Mouse (Mus musculus): ENCODE results near the gene Xiap. TPM values are rescaled to one million over a fixed set of nuclear protein-coding genes. Genes with fewer than 3 reads are reported as not detected.

The Xiap gene
- polyA plus RNA-seq, 1 experiment from 2014 or later = 16.9 TPM

GRCm38 (mm10) chrX:42057873-42058272 is 1.6 kb upstream of the Xiap start:
- no peaks in the 10 kb centered on the region for H3K9me3 ChIP-seq (ENCODE audit: control insufficient read depth, low read length)
- no peak overlapping the region for H3K9ac ChIP-seq (ENCODE audit: low read length)
- no peak for ATAC-seq (ENCODE audit: insufficient number of reproducible peaks, insufficient read depth, low FRiP score, low read depth)
- 58% methylated on average over 4 of the region's 4 CpGs for WGBS
- H3K36me3 ChIP-seq (ENCODE audit: control insufficient read depth, insufficient read depth, low read length) = no peaks in the 10 kb centered on the region
- H3K4me3 ChIP-seq (ENCODE audit: control insufficient read depth in 1 of 2, insufficient read depth in 1 of 2, low read depth in 1 of 2, low read length in 2 of 2) = no peak overlapping the region
- H3K4me2 ChIP-seq (ENCODE audit: low read length) = no peak overlapping the region
- H3K4me1 ChIP-seq (ENCODE audit: control insufficient read depth in 2 of 2, insufficient read depth in 2 of 2, low read length in 2 of 2) = no peaks in the 10 kb centered on the region
- H3K27ac ChIP-seq (replicated peaks in 1 of 2; ENCODE audit: control insufficient read depth in 1 of 2, insufficient read depth in 1 of 2, low read depth in 2 of 2, low read length in 2 of 2) = 0 out of 4 replicates have a peak overlapping the region, but pooled peaks of 1 of the 2 experiments have one; percentile 28
- H3K27me3 ChIP-seq (ENCODE audit: control insufficient read depth, insufficient read depth, low read length) = no peaks in the 10 kb centered on the region

- ATAC-seq (ENCODE audit: insufficient number of reproducible peaks, insufficient read depth, low FRiP score, low read depth) = no peak
- WGBS = 70% methylated on average over 1 of the region's 1 CpGs
- no peaks in the 10 kb centered on the region for H3K9me3 ChIP-seq (ENCODE audit: control insufficient read depth, low read length)
- H3K4me1 ChIP-seq (ENCODE audit: control insufficient read depth in 2 of 2, insufficient read depth in 2 of 2, low read length in 2 of 2) = no peaks in the 10 kb centered on the region
- no peaks in the 10 kb centered on the region for H3K27me3 ChIP-seq (ENCODE audit: control insufficient read depth, insufficient read depth, low read length)
- H3K4me2 ChIP-seq (ENCODE audit: low read length) = no peak overlapping the region
- H3K27ac ChIP-seq (replicated peaks in 1 of 2; ENCODE audit: control insufficient read depth in 1 of 2, insufficient read depth in 1 of 2, low read depth in 2 of 2, low read length in 2 of 2) = no peak overlapping the region
- no peak overlapping the region for H3K9ac ChIP-seq (ENCODE audit: low read length)
- no peaks in the 10 kb centered on the region for H3K36me3 ChIP-seq (ENCODE audit: control insufficient read depth, insufficient read depth, low read length)
- H3K4me3 ChIP-seq (ENCODE audit: control insufficient read depth in 1 of 2, insufficient read depth in 1 of 2, low read depth in 1 of 2, low read length in 2 of 2) = no peak overlapping the region
Observed at GRCm38 (mm10) chrX:42063621-42064020, 4.1 kb downstream of the Xiap start.

- Histone ChIP-seq H3K27me3 (ENCODE audit: control insufficient read depth, insufficient read depth, low read length) (no peaks in the 10 kb centered on the region), H3K9ac (ENCODE audit: low read length) (no peak overlapping the region)
- ATAC-seq (ENCODE audit: insufficient number of reproducible peaks, insufficient read depth, low FRiP score, low read depth) = no peak
Observed at GRCm38 (mm10) chrX:42065086-42065485, 5.6 kb downstream of the Xiap start.

GRCm38 (mm10) chrX:42066771-42067170 is 7.3 kb downstream of the Xiap start:
- H3K4me3 ChIP-seq (ENCODE audit: control insufficient read depth in 1 of 2, insufficient read depth in 1 of 2, low read depth in 1 of 2, low read length in 2 of 2) = no peak overlapping the region
- H3K9ac ChIP-seq (ENCODE audit: low read length) = no peak overlapping the region
- no peak for ATAC-seq (ENCODE audit: insufficient number of reproducible peaks, insufficient read depth, low FRiP score, low read depth)
- H3K27ac ChIP-seq (replicated peaks in 1 of 2; ENCODE audit: control insufficient read depth in 1 of 2, insufficient read depth in 1 of 2, low read depth in 2 of 2, low read length in 2 of 2) = no peak overlapping the region
- no peaks in the 10 kb centered on the region for H3K36me3 ChIP-seq (ENCODE audit: control insufficient read depth, insufficient read depth, low read length)
- no peaks in the 10 kb centered on the region for H3K27me3 ChIP-seq (ENCODE audit: control insufficient read depth, insufficient read depth, low read length)
- H3K4me2 ChIP-seq (ENCODE audit: low read length) = no peak overlapping the region
- H3K4me1 ChIP-seq (ENCODE audit: control insufficient read depth in 2 of 2, insufficient read depth in 2 of 2, low read length in 2 of 2) = 0 out of 4 replicates have a peak, but pooled peaks cover 0 to 5% of the 10 kb centered on the region in 2 experiments
- no peaks in the 10 kb centered on the region for H3K9me3 ChIP-seq (ENCODE audit: control insufficient read depth, low read length)
- WGBS = 76% methylated on average over 1 of the region's 1 CpGs

More at GRCm38 (mm10) chrX:42065086-42065485, 5.6 kb downstream of the Xiap start:
- Histone ChIP-seq H3K9me3 (ENCODE audit: control insufficient read depth, low read length) (no peaks in the 10 kb centered on the region), H3K4me1 (ENCODE audit: control insufficient read depth in 2 of 2, insufficient read depth in 2 of 2, low read length in 2 of 2) (no peaks in the 10 kb centered on the region), H3K27ac (replicated peaks in 1 of 2; ENCODE audit: control insufficient read depth in 1 of 2, insufficient read depth in 1 of 2, low read depth in 2 of 2, low read length in 2 of 2) (no peak overlapping the region), H3K4me3 (ENCODE audit: control insufficient read depth in 1 of 2, insufficient read depth in 1 of 2, low read depth in 1 of 2, low read length in 2 of 2) (no peak overlapping the region), H3K4me2 (ENCODE audit: low read length) (no peak overlapping the region), H3K36me3 (ENCODE audit: control insufficient read depth, insufficient read depth, low read length) (no peaks in the 10 kb centered on the region)
- WGBS = 77% methylated on average over 6 of the region's 6 CpGs

GRCm38 (mm10) chrX:42067791-42068200 is 8.3 kb downstream of the Xiap start:
- 24% methylated on average over 21 of the region's 27 CpGs for WGBS
- Histone ChIP-seq H3K4me2 (ENCODE audit: low read length) (peak overlapping the region; percentile 60), H3K27ac (replicated peaks in 1 of 2; ENCODE audit: control insufficient read depth in 1 of 2, insufficient read depth in 1 of 2, low read depth in 2 of 2, low read length in 2 of 2) (peak overlapping the region; percentile 92 to 94), H3K36me3 (ENCODE audit: control insufficient read depth, insufficient read depth, low read length) (no peaks in the 10 kb centered on the region), H3K9ac (ENCODE audit: low read length) (peak overlapping the region; percentile 74), H3K4me1 (ENCODE audit: control insufficient read depth in 2 of 2, insufficient read depth in 2 of 2, low read length in 2 of 2) (0 out of 4 replicates have a peak, but pooled peaks cover 0 to 5% of the 10 kb centered on the region in 2 experiments), H3K27me3 (ENCODE audit: control insufficient read depth, insufficient read depth, low read length) (no peaks in the 10 kb centered on the region), H3K4me3 (ENCODE audit: control insufficient read depth in 1 of 2, insufficient read depth in 1 of 2, low read depth in 1 of 2, low read length in 2 of 2) (peak overlapping the region; percentile 46 to 63), H3K9me3 (ENCODE audit: control insufficient read depth, low read length) (no peaks in the 10 kb centered on the region)
- peak; percentile 80 for ATAC-seq (ENCODE audit: insufficient number of reproducible peaks, insufficient read depth, low FRiP score, low read depth)

GRCm38 (mm10) chrX:42068201-42068874 is 8.9 kb downstream of the Xiap start:
- no peaks in the 10 kb centered on the region for H3K27me3 ChIP-seq (ENCODE audit: control insufficient read depth, insufficient read depth, low read length)
- H3K4me1 ChIP-seq (ENCODE audit: control insufficient read depth in 2 of 2, insufficient read depth in 2 of 2, low read length in 2 of 2) = 0 out of 4 replicates have a peak, but pooled peaks cover 0 to 5% of the 10 kb centered on the region in 2 experiments
- H3K27ac ChIP-seq (replicated peaks in 1 of 2; ENCODE audit: control insufficient read depth in 1 of 2, insufficient read depth in 1 of 2, low read depth in 2 of 2, low read length in 2 of 2) = peak overlapping the region; percentile 92 to 94
- peak overlapping the region; percentile 46 to 63 for H3K4me3 ChIP-seq (ENCODE audit: control insufficient read depth in 1 of 2, insufficient read depth in 1 of 2, low read depth in 1 of 2, low read length in 2 of 2)
- H3K36me3 ChIP-seq (ENCODE audit: control insufficient read depth, insufficient read depth, low read length) = 0 out of 2 replicates have a peak, but pooled peaks cover 3% of the 10 kb centered on the region
- peak overlapping the region; percentile 60 for H3K4me2 ChIP-seq (ENCODE audit: low read length)
- peak; percentile 90 for ATAC-seq (ENCODE audit: insufficient number of reproducible peaks, insufficient read depth, low FRiP score, low read depth)
- H3K9me3 ChIP-seq (ENCODE audit: control insufficient read depth, low read length) = no peaks in the 10 kb centered on the region
- 15% methylated on average over 18 of the region's 37 CpGs for WGBS
- peak overlapping the region; percentile 74 for H3K9ac ChIP-seq (ENCODE audit: low read length)

- Histone ChIP-seq H3K4me1 (ENCODE audit: control insufficient read depth in 2 of 2, insufficient read depth in 2 of 2, low read length in 2 of 2) (0 out of 4 replicates have a peak, but pooled peaks cover 0 to 5% of the 10 kb centered on the region in 2 experiments), H3K9me3 (ENCODE audit: control insufficient read depth, low read length) (no peaks in the 10 kb centered on the region), H3K4me2 (ENCODE audit: low read length) (peak overlapping the region; percentile 57), H3K9ac (ENCODE audit: low read length) (peak overlapping the region; percentile 74), H3K27ac (replicated peaks in 1 of 2; ENCODE audit: control insufficient read depth in 1 of 2, insufficient read depth in 1 of 2, low read depth in 2 of 2, low read length in 2 of 2) (peak overlapping the region; percentile 92), H3K36me3 (ENCODE audit: control insufficient read depth, insufficient read depth, low read length) (0 out of 2 replicates have a peak, but pooled peaks cover 3% of the 10 kb centered on the region), H3K4me3 (ENCODE audit: control insufficient read depth in 1 of 2, insufficient read depth in 1 of 2, low read depth in 1 of 2, low read length in 2 of 2) (peak overlapping the region; percentile 46 to 63), H3K27me3 (ENCODE audit: control insufficient read depth, insufficient read depth, low read length) (no peaks in the 10 kb centered on the region)
- 16% methylated on average over 3 of the region's 3 CpGs for WGBS
- ATAC-seq (ENCODE audit: insufficient number of reproducible peaks, insufficient read depth, low FRiP score, low read depth) = no peak
Observed at GRCm38 (mm10) chrX:42068875-42069257, 9.4 kb downstream of the Xiap start.
